Mouse (Mus musculus) thymus, adult 2 months (tissue): ENCODE results near the gene Nnmt. TPM values are rescaled to one million over a fixed set of nuclear protein-coding genes. Genes with fewer than 3 reads are reported as not detected.

Experiments used
- DNase-seq: peaks from one replicate; pipeline ENCODE4 v3.0.0; 2021
- H3K27ac ChIP-seq: fragments of 200-500 bp; 2 replicates; pipeline ENCODE4 v1.5.1; 2012; ENCODE audit warnings: low read length, control low read depth; ENCODE audit not compliant: control insufficient read depth, insufficient read depth
- H3K27me3 ChIP-seq: fragments of 200-500 bp; 2 replicates; pipeline ENCODE4 v1.6.1; 2012; ENCODE audit warnings: mild to moderate bottlenecking, low read length, moderate library complexity, mixed read lengths; ENCODE audit not compliant: control insufficient read depth, insufficient read depth
- H3K36me3 ChIP-seq: fragments of 200-500 bp; 2 replicates; pipeline ENCODE4 v1.6.1; 2012; ENCODE audit warnings: mild to moderate bottlenecking, low read length, moderate library complexity; ENCODE audit not compliant: control insufficient read depth, insufficient read depth
- H3K4me1 ChIP-seq: fragments of 200-500 bp; replicated peaks from 2 replicates; pipeline ENCODE4 v1.6.1; 2012; ENCODE audit warnings: low read length; ENCODE audit not compliant: control insufficient read depth, insufficient read depth
- H3K4me3 ChIP-seq: fragments of 200-500 bp; 2 replicates; pipeline ENCODE4 v1.5.1; 2012; ENCODE audit warnings: mild to moderate bottlenecking, low read length, control low read depth, moderate library complexity; ENCODE audit not compliant: control insufficient read depth, insufficient read depth
- CTCF ChIP-seq: fragments of 200-500 bp; IDR thresholded peaks from 2 replicates; pipeline ENCODE4 v1.5.1; 2012; ENCODE audit warnings: mild to moderate bottlenecking, control low read depth, low read length, moderate library complexity, borderline replicate concordance; ENCODE audit not compliant: control insufficient read depth, poor library complexity, insufficient read depth; ENCODE audit errors: extremely low read depth
- POLR2A ChIP-seq: fragments of 200-500 bp; IDR thresholded peaks from 2 replicates; pipeline ENCODE4 v1.6.1; 2012; ENCODE audit warnings: mild to moderate bottlenecking, low read length, control low read depth, moderate library complexity; ENCODE audit not compliant: control insufficient read depth, poor library complexity, insufficient read depth; ENCODE audit errors: extremely low read depth
- WGBS: fragments of 180-500 bp; shearing (Covaris S2); methylation state at CpG from one replicate; pipeline ENCODE4 v1.1.7; 2018; 5-methylcytosine and 5-hydroxymethylcytosine counted together
- polyA plus RNA-seq: library from polyadenylated mRNA; depleted of rRNA; stranded (reverse); fragments of >200 nt; gene quantifications from 2 replicates; pipeline ENCODE4 v1.2.3, GENCODE M21; 2012; rRNA removed

Nnmt gene
- polyA plus RNA-seq, 1 experiment = 2.3 TPM

- Histone ChIP-seq H3K36me3 (no peaks in the 10 kb centered on the region), H3K27me3 (no peaks in the 10 kb centered on the region), H3K4me3 (no peak overlapping the region), H3K4me1 (no peaks in the 10 kb centered on the region), H3K27ac (no peak overlapping the region)
- no peak for TF ChIP-seq CTCF
- no peak for TF ChIP-seq POLR2A
- WGBS = 61% methylated on average over 1 of the region's 1 CpGs
- DNase-seq = no peak
These were observed 24.1 kb downstream of the Nnmt start for GRCm38 (mm10) chr9:48580808-48581207.

DNA sequence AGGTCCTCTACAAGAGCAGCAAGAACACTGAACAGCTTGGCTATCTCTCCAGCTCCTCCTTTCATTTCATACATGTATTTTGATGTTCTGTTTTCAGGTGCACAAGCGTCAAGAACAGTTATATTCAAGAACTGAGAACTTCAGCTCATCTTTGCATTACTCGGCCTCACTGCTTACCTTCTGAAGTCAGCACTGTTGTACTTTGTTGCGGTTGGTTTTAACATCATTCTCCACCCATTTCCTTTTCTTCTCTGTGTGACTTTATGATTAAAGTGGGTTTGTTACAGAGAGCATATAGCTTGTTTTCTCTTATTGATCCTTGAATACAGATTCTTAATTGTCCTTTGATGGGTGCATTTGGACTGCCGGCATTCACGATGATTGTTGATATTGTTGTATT is 42.6 kb downstream of the Nnmt start:
- H3K4me3 ChIP-seq = no peak overlapping the region
- TF ChIP-seq CTCF (no peak), POLR2A (no peak)

GRCm38 (mm10) chr9:48559482-48560139 is 45.3 kb downstream of the Nnmt start:
- Histone ChIP-seq H3K36me3 (no peaks in the 10 kb centered on the region), H3K4me1 (0 out of 2 replicates have a peak, but pooled peaks cover 2% of the 10 kb centered on the region), H3K27me3 (no peaks in the 10 kb centered on the region), H3K27ac (no peak overlapping the region), H3K4me3 (no peak overlapping the region)
- DNase-seq = peak; percentile 53
- TF ChIP-seq CTCF (no peak), POLR2A (no peak)
- 20% methylated on average over 4 of the region's 4 CpGs for WGBS

More for the DNA sequence above, 42.6 kb downstream of the Nnmt start:
- no peaks in the 10 kb centered on the region for H3K27me3 ChIP-seq
- no peak overlapping the region for H3K27ac ChIP-seq
- peak; percentile 4 for DNase-seq
- no peaks in the 10 kb centered on the region for H3K36me3 ChIP-seq
- 19% methylated on average over 5 of the region's 5 CpGs for WGBS
- H3K4me1 ChIP-seq = 0 out of 2 replicates have a peak, but pooled peaks cover 2% of the 10 kb centered on the region

- Histone ChIP-seq H3K27me3 (no peaks in the 10 kb centered on the region), H3K27ac (no peak overlapping the region), H3K4me3 (no peak overlapping the region), H3K4me1 (0 out of 2 replicates have a peak, but pooled peaks cover 2% of the 10 kb centered on the region), H3K36me3 (no peaks in the 10 kb centered on the region)
- DNase-seq = peak; percentile 45
- WGBS = 5% methylated on average over 4 of the region's 4 CpGs
- TF ChIP-seq POLR2A (no peak), CTCF (no peak)
These were observed 46.3 kb downstream of the Nnmt start for GRCm38 (mm10) chr9:48558637-48559036.

DNA sequence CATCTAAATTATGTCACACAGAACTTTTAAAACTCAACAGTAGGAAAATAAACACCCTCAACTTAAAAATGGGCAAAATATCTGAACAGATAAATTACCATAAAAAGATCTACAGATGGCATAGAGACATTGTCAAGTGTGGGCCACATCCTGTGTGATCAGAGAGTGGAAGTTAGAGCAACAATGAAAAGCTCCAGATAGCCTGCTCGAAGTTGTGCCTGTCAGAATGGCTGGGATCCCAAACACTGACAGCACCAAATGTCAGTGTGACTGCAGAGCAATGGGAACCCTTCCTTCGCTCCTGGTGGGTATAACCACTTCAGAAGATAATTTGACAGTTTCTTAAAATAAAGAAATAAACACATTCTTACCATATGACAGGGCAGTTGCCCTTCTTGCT is 55.9 kb downstream of the Nnmt start:
- no peak for DNase-seq
- Histone ChIP-seq H3K36me3 (no peaks in the 10 kb centered on the region), H3K4me1 (0 out of 2 replicates have a peak, but pooled peaks cover 2% of the 10 kb centered on the region), H3K4me3 (no peak overlapping the region), H3K27ac (no peak overlapping the region), H3K27me3 (no peaks in the 10 kb centered on the region)
- 43% methylated on average over 2 of the region's 2 CpGs for WGBS
- TF ChIP-seq POLR2A (no peak), CTCF (no peak)

GRCm38 (mm10) chr9:48547233-48547632 is 57.7 kb downstream of the Nnmt start:
- Histone ChIP-seq H3K4me1 (0 out of 2 replicates have a peak, but pooled peaks cover 2% of the 10 kb centered on the region), H3K27ac (no peak overlapping the region), H3K36me3 (no peaks in the 10 kb centered on the region), H3K4me3 (no peak overlapping the region), H3K27me3 (no peaks in the 10 kb centered on the region)
- TF ChIP-seq POLR2A = no peak
- TF ChIP-seq CTCF = no peak
- DNase-seq = no peak

Other genes with a start within 250 kb of the Nnmt start
- gene Rexo2, start 124.5 kb downstream of the Nnmt start, polyA plus RNA-seq = 48.4 and 51.0 TPM in 2 replicates
- gene Rbm7, start 109.9 kb downstream of the Nnmt start, polyA plus RNA-seq = 30.9 and 37.2 TPM in 2 replicates
- gene Gm5617, start 109.7 kb downstream of the Nnmt start, polyA plus RNA-seq = 44.7 and 60.3 TPM in 2 replicates
- 3.7 and 4.1 TPM in 2 replicates for gene Zbtb16, start 231.1 kb upstream of the Nnmt start, polyA plus RNA-seq